Mouse (Mus musculus): Measurements from ENCODE around the gene Ms4a14. TPM values are rescaled to one million over a fixed set of nuclear protein-coding genes. Genes with fewer than 3 reads are reported as not detected.

Gene Ms4a14
- polyA plus RNA-seq (2015; fragmentation: Illumina TruSeq; extraction: RNeasy Lipid Tissue Mini Kit (QIAGEN cat#74804); ENCODE audit: insufficient read depth, low replicate concordance): 3.4 TPM

GRCm38 (mm10) chr19:11314354-11314753 lies at the start of gene Ms4a14:
Gene Ms4a14 (minus strand): TSS chr19:11314454.

GRCm38 (mm10) chr19:11335932-11336331 lies 21.7 kb upstream of the Ms4a14 start, which contains the start of gene Ms4a7:
Gene Ms4a7 (minus strand): TSS chr19:11336146.

GRCm38 (mm10) chr19:11283773-11284172 lies 30.5 kb downstream of the Ms4a14 start, which contains the start of gene Ms4a5:
Gene Ms4a5 (minus strand): TSS chr19:11283873.

GRCm38 (mm10) chr19:11266052-11266845 lies 48.0 kb downstream of the Ms4a14 start, which contains the start of gene Ms4a1:
Gene Ms4a1 (minus strand): TSS chr19:11266241.

Other genes with a start within 250 kb of the Ms4a14 start
- gene Ms4a8a, start 233.4 kb downstream of the Ms4a14 start, polyA plus RNA-seq (2015; fragmentation: Illumina TruSeq; extraction: RNeasy Lipid Tissue Mini Kit (QIAGEN cat#74804); ENCODE audit: insufficient read depth, low replicate concordance): 9.2 TPM
- gene 1700017D01Rik, start 183.6 kb downstream of the Ms4a14 start, polyA plus RNA-seq (2015; fragmentation: Illumina TruSeq; extraction: RNeasy Lipid Tissue Mini Kit (QIAGEN cat#74804); ENCODE audit: insufficient read depth, low replicate concordance): not detected
- gene 1700025F22Rik, start 149.1 kb downstream of the Ms4a14 start, polyA plus RNA-seq (2015; fragmentation: Illumina TruSeq; extraction: RNeasy Lipid Tissue Mini Kit (QIAGEN cat#74804); ENCODE audit: insufficient read depth, low replicate concordance): not detected
- not detected for gene Ms4a13, start 117.7 kb downstream of the Ms4a14 start, polyA plus RNA-seq (2015; fragmentation: Illumina TruSeq; extraction: RNeasy Lipid Tissue Mini Kit (QIAGEN cat#74804); ENCODE audit: insufficient read depth, low replicate concordance)
- not detected for gene Ms4a12, start 82.0 kb downstream of the Ms4a14 start, polyA plus RNA-seq (2015; fragmentation: Illumina TruSeq; extraction: RNeasy Lipid Tissue Mini Kit (QIAGEN cat#74804); ENCODE audit: insufficient read depth, low replicate concordance)
- gene Ms4a1, start 48.2 kb downstream of the Ms4a14 start, polyA plus RNA-seq (2015; fragmentation: Illumina TruSeq; extraction: RNeasy Lipid Tissue Mini Kit (QIAGEN cat#74804); ENCODE audit: insufficient read depth, low replicate concordance): 821 TPM
- gene Ms4a5, start 30.6 kb downstream of the Ms4a14 start, polyA plus RNA-seq (2015; fragmentation: Illumina TruSeq; extraction: RNeasy Lipid Tissue Mini Kit (QIAGEN cat#74804); ENCODE audit: insufficient read depth, low replicate concordance): not detected
- gene Ms4a7, start 21.7 kb upstream of the Ms4a14 start, polyA plus RNA-seq (2015; fragmentation: Illumina TruSeq; extraction: RNeasy Lipid Tissue Mini Kit (QIAGEN cat#74804); ENCODE audit: insufficient read depth, low replicate concordance): 27.2 TPM
- 8.1 TPM for gene Ms4a4a, start 61.1 kb upstream of the Ms4a14 start, polyA plus RNA-seq (2015; fragmentation: Illumina TruSeq; extraction: RNeasy Lipid Tissue Mini Kit (QIAGEN cat#74804); ENCODE audit: insufficient read depth, low replicate concordance)
- 282 TPM for gene Ms4a4c, start 90.3 kb upstream of the Ms4a14 start, polyA plus RNA-seq (2015; fragmentation: Illumina TruSeq; extraction: RNeasy Lipid Tissue Mini Kit (QIAGEN cat#74804); ENCODE audit: insufficient read depth, low replicate concordance)
- 535 TPM for gene Ms4a4b, start 129.1 kb upstream of the Ms4a14 start, polyA plus RNA-seq (2015; fragmentation: Illumina TruSeq; extraction: RNeasy Lipid Tissue Mini Kit (QIAGEN cat#74804); ENCODE audit: insufficient read depth, low replicate concordance)
- 131 TPM for gene Ms4a6c, start 154.9 kb upstream of the Ms4a14 start, polyA plus RNA-seq (2015; fragmentation: Illumina TruSeq; extraction: RNeasy Lipid Tissue Mini Kit (QIAGEN cat#74804); ENCODE audit: insufficient read depth, low replicate concordance)
- 245 TPM for gene Gm8369, start 171.5 kb upstream of the Ms4a14 start, polyA plus RNA-seq (2015; fragmentation: Illumina TruSeq; extraction: RNeasy Lipid Tissue Mini Kit (QIAGEN cat#74804); ENCODE audit: insufficient read depth, low replicate concordance)
- gene Ms4a6b, start 202.1 kb upstream of the Ms4a14 start, polyA plus RNA-seq (2015; fragmentation: Illumina TruSeq; extraction: RNeasy Lipid Tissue Mini Kit (QIAGEN cat#74804); ENCODE audit: insufficient read depth, low replicate concordance): 285 TPM
- 25.1 TPM for gene Ms4a4d, start 222.3 kb upstream of the Ms4a14 start, polyA plus RNA-seq (2015; fragmentation: Illumina TruSeq; extraction: RNeasy Lipid Tissue Mini Kit (QIAGEN cat#74804); ENCODE audit: insufficient read depth, low replicate concordance)

Data from spleen, adult 10 weeks (tissue).